In genomic region chr12:70232020-70232544, GRCm38 (mm10) we compare ENCODE assay signal across 11 mouse cellular contexts. TPM values are rescaled to one million over a fixed set of nuclear protein-coding genes. Genes with fewer than 3 reads are reported as not detected.
DNase-seq lines count a peak whose midpoint lies in the region; ATAC-seq lines count a peak whose summit lies in the region.
"Had no signal": no experiment of that assay in that cellular context is flagged by ENCODE, and none has a peak within 500 bp of the region (broad histone marks: within the 10 kb centered on the region; RNA-seq: fewer than 3 reads in every experiment).

No protein-coding gene starts in this region.

- H3K4me1 ChIP-seq in forebrain, embryonic 11.5 days (replicated peaks; ENCODE audit: control insufficient read depth, insufficient read depth, low read length) = peaks cover 11% of the 10 kb centered on the region; the same call in 1 of the 2 replicates
- peaks cover 38% of the 10 kb centered on the region for H3K4me1 ChIP-seq in forebrain, embryonic 10.5 days
- peaks cover 7% of the 10 kb centered on the region for H3K4me1 ChIP-seq in midbrain, embryonic 14.5 days (ENCODE audit: control insufficient read depth, insufficient read depth, low read length)
- H3K4me1 ChIP-seq in midbrain, embryonic 11.5 days (ENCODE audit: control insufficient read depth, insufficient read depth, low read length) = peaks cover 7% of the 10 kb centered on the region; the same call in 1 of the 2 replicates

- 0 out of 2 replicates have a peak, but pooled peaks have one; percentile 4 for ATAC-seq in forebrain, embryonic 11.5 days (replicated peaks; ENCODE audit: low FRiP score)
- ATAC-seq in midbrain, embryonic 14.5 days (ENCODE audit: low FRiP score, low TSS enrichment) = no peak
- ATAC-seq in midbrain, embryonic 11.5 days (ENCODE audit: low FRiP score) = no peak
- ATAC-seq in hematopoietic stem cell, adult 5-6 weeks (replicated peaks in 1 of 2; ENCODE audit: insufficient read depth in 1 of 2, low FRiP score in 2 of 2, low TSS enrichment in 1 of 2, low read depth in 1 of 2, poor library complexity in 2 of 2, severe bottlenecking in 2 of 2) = peak; percentile 35 to 42; a peak in 3 of 4 replicates

- H3K36me3 ChIP-seq in forebrain, embryonic 11.5 days (ENCODE audit: control insufficient read depth, insufficient read depth, low read length) = no peaks in the 10 kb centered on the region
- no peaks in the 10 kb centered on the region for H3K36me3 ChIP-seq in forebrain, embryonic 10.5 days (replicated peaks)
- no peaks in the 10 kb centered on the region for H3K36me3 ChIP-seq in midbrain, embryonic 14.5 days (ENCODE audit: control insufficient read depth, insufficient read depth, low read length)
- H3K36me3 ChIP-seq in midbrain, embryonic 11.5 days (ENCODE audit: control insufficient read depth, insufficient read depth, low read length) = no peaks in the 10 kb centered on the region

- no peak overlapping the region for H3K27ac ChIP-seq in forebrain, embryonic 11.5 days (ENCODE audit: low read depth, low read length)
- no peak overlapping the region for H3K27ac ChIP-seq in forebrain, embryonic 10.5 days
- no peak overlapping the region for H3K27ac ChIP-seq in midbrain, embryonic 14.5 days (replicated peaks; ENCODE audit: low read depth, low read length)
- H3K27ac ChIP-seq in midbrain, embryonic 11.5 days (ENCODE audit: low read depth, low read length) = no peak overlapping the region

- WGBS in forebrain, embryonic 11.5 days = 26% methylated on average over 5 of the region's 5 CpGs
- WGBS in forebrain, embryonic 10.5 days = 40% methylated on average over 5 of the region's 5 CpGs
- 30% methylated on average over 5 of the region's 5 CpGs for WGBS in midbrain, embryonic 14.5 days
- WGBS in midbrain, embryonic 11.5 days = 46% methylated on average over 5 of the region's 5 CpGs

- no peak overlapping the region for H3K4me2 ChIP-seq in forebrain, embryonic 11.5 days (ENCODE audit: low read depth, low read length, severe bottlenecking)
- no peak overlapping the region for H3K4me2 ChIP-seq in midbrain, embryonic 14.5 days (ENCODE audit: low read length)
- H3K4me2 ChIP-seq in midbrain, embryonic 11.5 days = no peak overlapping the region

- no peak overlapping the region for H3K9ac ChIP-seq in forebrain, embryonic 11.5 days (ENCODE audit: low read length)
- H3K9ac ChIP-seq in midbrain, embryonic 14.5 days (replicated peaks; ENCODE audit: low read length) = 0 out of 2 replicates have a peak overlapping the region, but pooled peaks have one; percentile 9
- H3K9ac ChIP-seq in midbrain, embryonic 11.5 days (ENCODE audit: low read length) = no peak overlapping the region

- no peaks in the 10 kb centered on the region for H3K9me3 ChIP-seq in forebrain, embryonic 11.5 days (ENCODE audit: control insufficient read depth, low read length)
- no peaks in the 10 kb centered on the region for H3K9me3 ChIP-seq in forebrain, embryonic 10.5 days
- no peaks in the 10 kb centered on the region for H3K9me3 ChIP-seq in midbrain, embryonic 14.5 days (ENCODE audit: control insufficient read depth, low read length)
- H3K9me3 ChIP-seq in midbrain, embryonic 11.5 days (ENCODE audit: control insufficient read depth, low read length) = no peaks in the 10 kb centered on the region

- no peaks in the 10 kb centered on the region for H3K27me3 ChIP-seq in forebrain, embryonic 11.5 days (ENCODE audit: control insufficient read depth, insufficient read depth, low read length)
- H3K27me3 ChIP-seq in forebrain, embryonic 10.5 days (ENCODE audit: poor library complexity, severe bottlenecking) = peaks cover 58% of the 10 kb centered on the region
- H3K27me3 ChIP-seq in midbrain, embryonic 14.5 days (ENCODE audit: control insufficient read depth, insufficient read depth, low read length) = no peaks in the 10 kb centered on the region
- H3K27me3 ChIP-seq in midbrain, embryonic 11.5 days (ENCODE audit: control insufficient read depth, insufficient read depth, low read length) = peaks cover 2% of the 10 kb centered on the region

- intact Hi-C loops in left cerebral cortex, postnatal 25 days (cut with DNase I) = loop anchor here (5.0 to 10.0 kb wide), 2 partner anchors 115 to 683 kb away; partner anchors contain the start of gene Trim9

- H3K4me3 ChIP-seq in forebrain, embryonic 11.5 days (ENCODE audit: low read depth, low read length) = no peak overlapping the region
- no peak overlapping the region for H3K4me3 ChIP-seq in forebrain, embryonic 10.5 days
- H3K4me3 ChIP-seq in midbrain, embryonic 14.5 days (replicated peaks; ENCODE audit: low read depth, low read length) = no peak overlapping the region
- no peak overlapping the region for H3K4me3 ChIP-seq in midbrain, embryonic 11.5 days (ENCODE audit: low read depth, low read length)

- DNase-seq in forebrain, embryonic 11.5 days (ENCODE audit: low spot score) = no peak
- DNase-seq in forebrain, embryonic 10.5 days (ENCODE audit: extremely low spot score, low spot score) = no peak
- no peak for DNase-seq in midbrain, embryonic 14.5 days
- no peak for DNase-seq in midbrain, embryonic 11.5 days (ENCODE audit: low spot score, missing footprints)
- DNase-seq in retina, embryonic 14.5 days (ENCODE audit: low spot score) = peak; percentile 76
- DNase-seq in cerebellum, postnatal 4 days (ENCODE audit: low spot score in 2 of 2) = no peak
- DNase-seq in left cerebral cortex, postnatal 25 days (ENCODE audit: low spot score in 2 of 2) = no peak
- DNase-seq: B cell, adult 2 months; cerebellum, adult 2 months; kidney, adult 8-10 months had no signal

RNA-seq across cellular contexts. Expression of gene Pygl, which starts 0.8 kb away (rescaled TPM):
- 5.9 and 6.3 TPM in 2 replicates for polyA plus RNA-seq in forebrain, embryonic 11.5 days (2014; fragmentation: Nextera tagmentation; extraction: Ambion mirVana)
- polyA plus RNA-seq in forebrain, embryonic 10.5 days (2016; fragmentation: Nextera tagmentation; extraction: Ambion mirVana) = 9.7 and 10.8 TPM in 2 replicates
- polyA plus RNA-seq in midbrain, embryonic 14.5 days (2014; fragmentation: Nextera tagmentation; extraction: Ambion mirVana) = 5.2 and 6.1 TPM in 2 replicates
- polyA plus RNA-seq in midbrain, embryonic 11.5 days (2014; fragmentation: Nextera tagmentation; extraction: Ambion mirVana) = 7.6 and 8.0 TPM in 2 replicates
- 77.9 and 124 TPM in 2 replicates for total RNA-seq in hematopoietic stem cell, adult 5-6 weeks (2017)
- total RNA-seq in left cerebral cortex, postnatal 25 days (2021) = 1 to 10 TPM; 2.2 to 3.1 TPM

Comparison
In these comparisons a context has a peak if more than half of its experiments do, and no peak if none do; other contexts are left out.
1. ATAC-seq: peak in forebrain, embryonic 11.5 days (single experiment) and hematopoietic stem cell, adult 5-6 weeks (2 of 2); none in midbrain, embryonic 14.5 days (single experiment) and midbrain, embryonic 11.5 days (single experiment).